Mouse (Mus musculus) adrenal gland, postnatal 25 days (tissue): Measurements from ENCODE around the gene Rdh7. TPM values are rescaled to one million over a fixed set of nuclear protein-coding genes. Genes with fewer than 3 reads are reported as not detected.

Experiments
- total RNA-seq: library from RNA; stranded (reverse); gene quantifications from 2 replicates; pipeline ENCODE4 v1.2.3, GENCODE M21; 2021

Rdh7 gene
- total RNA-seq, 1 experiment from 2014 or later = not detected

Other genes with a start within 250 kb of the Rdh7 start
- 117 and 121 TPM in 2 replicates for gene Stat6, start 245.8 kb downstream of the Rdh7 start, total RNA-seq
- gene Nemp1, start 221.9 kb downstream of the Rdh7 start, total RNA-seq = 9.6 and 13.7 TPM in 2 replicates
- gene Nab2, start 220.2 kb downstream of the Rdh7 start, total RNA-seq = 19.0 and 21.7 TPM in 2 replicates
- gene Myo1a, start 183.6 kb downstream of the Rdh7 start, total RNA-seq = 0.33 and 1.1 TPM in 2 replicates
- gene Tac2, start 164.3 kb downstream of the Rdh7 start, total RNA-seq = not detected in 2 replicates
- 12.3 and 13.5 TPM in 2 replicates for gene Zbtb39, start 149.3 kb downstream of the Rdh7 start, total RNA-seq
- 10.9 and 11.4 TPM in 2 replicates for gene Gpr182, start 137.1 kb downstream of the Rdh7 start, total RNA-seq
- gene Rdh1, start 129.1 kb downstream of the Rdh7 start, total RNA-seq = 0.57 and 1.3 TPM in 2 replicates
- gene Rdh16f1, start 129.0 kb downstream of the Rdh7 start, total RNA-seq = 1.0 and 2.7 TPM in 2 replicates
- gene Rdh9, start 112.4 kb downstream of the Rdh7 start, total RNA-seq = not detected in 2 replicates
- gene Rdh16, start 87.7 kb downstream of the Rdh7 start, total RNA-seq = 0.12 and 0.52 TPM in 2 replicates
- not detected in 2 replicates for gene Rdh19, start 38.9 kb downstream of the Rdh7 start, total RNA-seq
- not detected in 2 replicates for gene Rdh16f2, start 22.3 kb downstream of the Rdh7 start, total RNA-seq
- gene Sdr9c7, start 9.7 kb upstream of the Rdh7 start, total RNA-seq = 0.82 and 2.6 TPM in 2 replicates
- gene Hsd17b6, start 118.8 kb upstream of the Rdh7 start, total RNA-seq = 1.1 TPM in 1 of 2 replicates, not detected in the other
- 6.6 and 6.8 TPM in 2 replicates for gene Prim1, start 126.4 kb upstream of the Rdh7 start, total RNA-seq
- 566 and 612 TPM in 2 replicates for gene Naca, start 146.8 kb upstream of the Rdh7 start, total RNA-seq
- 167 and 204 TPM in 2 replicates for gene Ptges3, start 170.1 kb upstream of the Rdh7 start, total RNA-seq
- gene Atp5b, start 194.5 kb upstream of the Rdh7 start, total RNA-seq = 2,437 and 2,492 TPM in 2 replicates
- 52.2 and 73.2 TPM in 2 replicates for gene Baz2a, start 202.8 kb upstream of the Rdh7 start, total RNA-seq